Mouse (Mus musculus): ENCODE data around the gene Sult1b1. TPM values are rescaled to one million over a fixed set of nuclear protein-coding genes. Genes with fewer than 3 reads are reported as not detected.

Sult1b1 gene
- under 1 TPM in 1 of 2 experiments, not detected in 1; 0.10 TPM for polyA plus RNA-seq (2017; shearing (Covaris generic))

GRCm38 (mm10) chr5:87538111-87538510, at the start of gene Sult1b1:
Sult1b1 (minus strand) TSS chr5:87538195.

GRCm38 (mm10) chr5:87568845-87569244, 30.9 kb upstream of the Sult1b1 start, which contains the start of gene Sult1d1:
Sult1d1 (minus strand) TSS chr5:87569027.

DNA sequence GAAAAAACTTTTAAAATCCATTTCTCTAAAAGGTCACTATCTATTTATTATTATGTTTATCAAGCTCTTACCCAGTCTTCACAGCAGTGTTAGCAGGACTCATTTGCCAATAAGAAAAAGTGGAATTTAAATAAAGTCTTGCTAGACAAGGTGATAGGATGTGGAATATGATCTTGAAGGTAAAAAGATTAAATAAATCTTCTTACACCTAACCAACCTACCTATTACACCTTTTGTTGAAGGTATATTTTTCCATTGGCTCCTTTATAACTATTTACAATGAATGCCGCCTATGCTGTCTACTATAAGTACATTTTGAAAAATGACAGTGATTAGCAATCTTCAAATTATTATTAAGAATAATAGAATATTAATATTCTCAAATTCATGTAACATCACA, 47.2 kb downstream of the Sult1b1 start, which contains the start of gene Ugt2a1:
Gene Ugt2a1, minus strand, starts transcription at position 101 of the 400 bp plus-strand sequence.

GRCm38 (mm10) chr5:87486706-87487105, 51.3 kb downstream of the Sult1b1 start, which contains the start of gene Gm43638:
Gm43638 (minus strand) TSS chr5:87486806.

DNA sequence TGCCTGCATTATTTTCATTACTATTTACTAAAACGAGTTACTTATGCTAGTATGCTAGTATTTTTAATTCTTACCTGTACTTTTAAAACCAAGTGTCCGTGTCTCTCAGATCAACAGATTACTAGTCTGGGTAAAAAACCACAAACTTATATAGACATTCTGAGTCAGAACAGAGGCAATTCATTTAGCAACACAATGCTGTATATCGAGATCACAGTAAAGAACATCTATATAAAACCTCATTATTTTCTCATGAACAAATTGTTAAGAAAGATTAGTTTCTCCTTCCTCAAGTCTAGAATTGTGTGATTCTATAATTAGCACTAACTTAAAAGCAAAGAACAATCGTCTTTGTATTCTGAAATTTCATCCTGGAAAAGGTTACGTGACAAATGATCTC, 55.8 kb downstream of the Sult1b1 start, which contains the start of gene Ugt2a2:
Gene Ugt2a2, minus strand, starts transcription at position 101 of the 400 bp plus-strand sequence.

Other genes with a start within 250 kb of the Sult1b1 start
- under 1 TPM in 1 of 2 experiments, not detected in 1; 0.87 TPM for gene Ugt2a3, start 201.0 kb downstream of the Sult1b1 start, polyA plus RNA-seq (2017; shearing (Covaris generic))
- not detected for gene Ugt2b38, start 114.0 kb downstream of the Sult1b1 start, polyA plus RNA-seq (2017; shearing (Covaris generic))
- not detected for gene Ugt2a2, start 55.9 kb downstream of the Sult1b1 start, polyA plus RNA-seq (2017; shearing (Covaris generic))
- gene Gm43638, start 51.4 kb downstream of the Sult1b1 start, polyA plus RNA-seq (2017; shearing (Covaris generic)) = not detected
- gene Ugt2a1, start 47.3 kb downstream of the Sult1b1 start, polyA plus RNA-seq (2017; shearing (Covaris generic)) = not detected
- gene Sult1d1, start 30.8 kb upstream of the Sult1b1 start, polyA plus RNA-seq (2017; shearing (Covaris generic)) = under 1 TPM; 0.06 to 0.42 TPM
- gene Sult1e1, start 53.4 kb upstream of the Sult1b1 start, polyA plus RNA-seq (2017; shearing (Covaris generic)) = under 1 TPM in 1 of 2 experiments, not detected in 1; 0.31 TPM
- 1 to 10 TPM in 1 of 2 experiments, not detected in 1; 1.8 TPM for gene Csn1s1, start 128.0 kb upstream of the Sult1b1 start, polyA plus RNA-seq (2017; shearing (Covaris generic))
- gene Csn2, start 161.4 kb upstream of the Sult1b1 start, polyA plus RNA-seq (2017; shearing (Covaris generic)) = not detected
- gene Csn1s2a, start 236.4 kb upstream of the Sult1b1 start, polyA plus RNA-seq (2017; shearing (Covaris generic)) = not detected